ENCODE assay signal across 30 mouse cellular contexts in the genomic region with DNA sequence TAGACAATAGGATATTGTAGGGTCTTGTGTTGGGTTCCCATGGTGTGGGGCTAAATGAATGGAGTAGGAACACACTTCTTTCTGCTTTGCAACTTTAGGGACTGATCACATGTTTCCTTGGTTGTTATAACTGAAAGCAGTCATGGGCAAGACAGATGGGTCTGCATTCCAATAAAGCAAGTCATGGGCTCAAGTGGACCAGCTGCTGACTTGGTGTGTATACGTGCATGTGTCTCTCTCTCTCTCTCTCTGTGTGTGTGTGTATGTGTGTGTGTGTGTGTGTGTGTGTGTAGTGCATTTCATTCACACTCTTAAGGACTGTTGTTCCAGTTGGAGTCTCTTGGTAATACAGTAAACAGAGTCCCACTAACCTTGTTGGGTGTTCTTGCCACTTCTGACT.
DNase-seq lines count a peak whose midpoint lies in the region; ATAC-seq and TF ChIP-seq lines count a peak whose summit lies in the region.
"Had no signal": no experiment of that assay in that cellular context is flagged by ENCODE, and none has a peak within 500 bp of the region (broad histone marks: within the 10 kb centered on the region; RNA-seq: fewer than 3 reads in every experiment).

No protein-coding gene starts in this region.

- DNase-seq in forebrain, postnatal 0 days = no peak
- no peak for DNase-seq in forebrain, embryonic 10.5 days (ENCODE audit: extremely low spot score, low spot score)
- DNase-seq in retina, postnatal 1 day = peak; percentile 6
- DNase-seq in retina, embryonic 14.5 days (ENCODE audit: low spot score) = no peak
- peak; percentile 48 for DNase-seq in embryonic facial prominence, embryonic 14.5 days (ENCODE audit: low spot score)
- DNase-seq in heart, adult 8-10 months (ENCODE audit: low spot score) = no peak
- no peak for DNase-seq in frontal cortex, postnatal 36 days (ENCODE audit: low spot score in 2 of 2)
- DNase-seq: adrenal gland, adult 8-10 months; adrenal gland, postnatal 25 days; cerebellum, adult 11 months; cerebellum, adult 2 months; cerebellum, postnatal 10 days; cerebellum, postnatal 36 days; embryo, embryonic 11 days; gastrocnemius, postnatal 25 days; heart, adult 18-20 months; heart, postnatal 14 days; heart, postnatal 4 days had no signal

- H3K36me3 ChIP-seq in forebrain, postnatal 0 days (ENCODE audit: insufficient read depth) = no peaks in the 10 kb centered on the region
- no peaks in the 10 kb centered on the region for H3K36me3 ChIP-seq in forebrain, embryonic 10.5 days (replicated peaks)
- H3K36me3 ChIP-seq in embryonic facial prominence, embryonic 14.5 days (ENCODE audit: control insufficient read depth, insufficient read depth, low read length) = no peaks in the 10 kb centered on the region
- H3K36me3 ChIP-seq: embryonic facial prominence, embryonic 12.5 days; heart, embryonic 10.5 days; heart, embryonic 13.5 days had no signal

- no peaks in the 10 kb centered on the region for H3K9me3 ChIP-seq in forebrain, postnatal 0 days (ENCODE audit: low read length)
- H3K9me3 ChIP-seq in forebrain, embryonic 10.5 days = no peaks in the 10 kb centered on the region
- H3K9me3 ChIP-seq in embryonic facial prominence, embryonic 14.5 days (ENCODE audit: control insufficient read depth, low read length) = no peaks in the 10 kb centered on the region
- H3K9me3 ChIP-seq: embryonic facial prominence, embryonic 12.5 days; forebrain, embryonic 13.5 days; heart, embryonic 10.5 days; heart, embryonic 13.5 days had no signal

- H3K4me3 ChIP-seq in forebrain, postnatal 0 days (ENCODE audit: low read depth, low read length) = no peak overlapping the region
- H3K4me3 ChIP-seq in forebrain, embryonic 10.5 days = no peak overlapping the region
- H3K4me3 ChIP-seq in embryonic facial prominence, embryonic 14.5 days (ENCODE audit: low read depth, low read length) = no peak overlapping the region
- H3K4me3 ChIP-seq: embryonic facial prominence, embryonic 12.5 days; erythroblast, embryonic 14.5 days; forebrain, embryonic 13.5 days; heart, embryonic 10.5 days; heart, embryonic 13.5 days had no signal

- no peak for TF ChIP-seq CTCF in forebrain, postnatal 0 days (IDR thresholded peaks at IDR 0.05; ENCODE audit: low read depth)

- ATAC-seq in forebrain, postnatal 0 days = peak; percentile 34; the same call in 1 of the 2 replicates
- no peak for ATAC-seq in embryonic facial prominence, embryonic 14.5 days (ENCODE audit: low read depth)
- ATAC-seq: activated CD4-positive, CD25-positive, alpha-beta regulatory T cell, adult 4 months; CD4-positive, CD25-positive, alpha-beta regulatory T cell, adult 4 months; forebrain, embryonic 13.5 days; forebrain, embryonic 16.5 days; hindbrain, postnatal 0 days; inflammation-experienced regulatory T-cells, adult 6 months; intestine, embryonic 16.5 days had no signal

- no peak overlapping the region for H3K4me2 ChIP-seq in forebrain, postnatal 0 days (ENCODE audit: low read depth)
- H3K4me2 ChIP-seq in embryonic facial prominence, embryonic 14.5 days (ENCODE audit: low read depth, low read length) = no peak overlapping the region
- H3K4me2 ChIP-seq: embryonic facial prominence, embryonic 12.5 days; forebrain, embryonic 13.5 days; heart, embryonic 13.5 days; hindbrain, embryonic 14.5 days had no signal

- WGBS in forebrain, postnatal 0 days = 47% methylated on average over 1 of the region's 1 CpGs
- WGBS in forebrain, embryonic 10.5 days = 73% methylated on average over 1 of the region's 1 CpGs
- 80% methylated on average over 1 of the region's 1 CpGs for WGBS in embryonic facial prominence, embryonic 14.5 days

- no peak overlapping the region for H3K27ac ChIP-seq in forebrain, postnatal 0 days (ENCODE audit: low read depth, low read length)
- no peak overlapping the region for H3K27ac ChIP-seq in forebrain, embryonic 10.5 days
- no peak overlapping the region for H3K27ac ChIP-seq in embryonic facial prominence, embryonic 14.5 days (replicated peaks; ENCODE audit: low read depth, low read length)
- H3K27ac ChIP-seq: embryonic facial prominence, embryonic 12.5 days; forebrain, embryonic 13.5 days; heart, embryonic 10.5 days; heart, embryonic 13.5 days; hindbrain, embryonic 14.5 days; hindbrain, postnatal 0 days had no signal

- H3K9ac ChIP-seq in forebrain, postnatal 0 days = no peak overlapping the region
- H3K9ac ChIP-seq in embryonic facial prominence, embryonic 14.5 days (ENCODE audit: low read depth, low read length) = no peak overlapping the region
- H3K9ac ChIP-seq: embryonic facial prominence, embryonic 12.5 days; forebrain, embryonic 13.5 days; heart, embryonic 13.5 days; hindbrain, embryonic 14.5 days had no signal

- no peaks in the 10 kb centered on the region for H3K27me3 ChIP-seq in forebrain, postnatal 0 days (ENCODE audit: insufficient read depth, low read length)
- H3K27me3 ChIP-seq in forebrain, embryonic 10.5 days (ENCODE audit: poor library complexity, severe bottlenecking) = no peaks in the 10 kb centered on the region
- H3K27me3 ChIP-seq in embryonic facial prominence, embryonic 14.5 days (replicated peaks; ENCODE audit: control insufficient read depth, insufficient read depth, low read length) = no peaks in the 10 kb centered on the region
- H3K27me3 ChIP-seq: embryonic facial prominence, embryonic 12.5 days; forebrain, embryonic 13.5 days; heart, embryonic 13.5 days had no signal

- H3K4me1 ChIP-seq in forebrain, postnatal 0 days (ENCODE audit: insufficient read depth) = 0 out of 2 replicates have a peak, but pooled peaks cover 6% of the 10 kb centered on the region
- peaks cover 20% of the 10 kb centered on the region for H3K4me1 ChIP-seq in forebrain, embryonic 10.5 days
- H3K4me1 ChIP-seq in embryonic facial prominence, embryonic 14.5 days (ENCODE audit: control insufficient read depth, insufficient read depth, low read length) = no peaks in the 10 kb centered on the region
- H3K4me1 ChIP-seq: embryonic facial prominence, embryonic 12.5 days had no signal

Comparison
In these comparisons a context has a peak if more than half of its experiments do, and no peak if none do; other contexts are left out.
1. DNase-seq: peak in retina, postnatal 1 day (single experiment) and embryonic facial prominence, embryonic 14.5 days (single experiment); none in forebrain, postnatal 0 days (single experiment), forebrain, embryonic 10.5 days (single experiment), retina, embryonic 14.5 days (single experiment), heart, adult 8-10 months (single experiment) and frontal cortex, postnatal 36 days (0 of 2).